Mouse (Mus musculus): ENCODE measurements around the gene Tep1. TPM values are rescaled to one million over a fixed set of nuclear protein-coding genes. Genes with fewer than 3 reads are reported as not detected.

Tep1 gene
- polyA plus RNA-seq (2014; fragmentation: Illumina TruSeq; extraction: RNeasy Lipid Tissue Mini Kit (QIAGEN cat#74804); ENCODE audit: low read depth, low replicate concordance), result 53.8 TPM

GRCm38 (mm10) chr14:50869889-50870804 lies at the start of gene Tep1:
Tep1 (minus strand) TSS chr14:50870560.

GRCm38 (mm10) chr14:50897374-50897765 lies 27.0 kb upstream of the Tep1 start, which contains the start of gene Klhl33:
Klhl33 (minus strand) TSS chr14:50897507.

GRCm38 (mm10) chr14:50807487-50808072 lies 62.8 kb downstream of the Tep1 start, which contains the start of the genes Ccnb1ip1 and Parp2:
Ccnb1ip1 (minus strand) TSS chr14:50807732.
Parp2 (plus strand) TSS chr14:50807841.

GRCm38 (mm10) chr14:50785251-50785637 lies 85.1 kb downstream of the Tep1 start, which contains the start of gene Ttc5:
Ttc5 (minus strand) TSS chr14:50785519.

Other genes with a start within 250 kb of the Tep1 start
- gene Olfr745, start 231.2 kb downstream of the Tep1 start, polyA plus RNA-seq (2014; fragmentation: Illumina TruSeq; extraction: RNeasy Lipid Tissue Mini Kit (QIAGEN cat#74804); ENCODE audit: low read depth, low replicate concordance), result not detected
- gene Olfr746, start 223.5 kb downstream of the Tep1 start, polyA plus RNA-seq (2014; fragmentation: Illumina TruSeq; extraction: RNeasy Lipid Tissue Mini Kit (QIAGEN cat#74804); ENCODE audit: low read depth, low replicate concordance), result not detected
- not detected for gene Olfr747, start 177.4 kb downstream of the Tep1 start, polyA plus RNA-seq (2014; fragmentation: Illumina TruSeq; extraction: RNeasy Lipid Tissue Mini Kit (QIAGEN cat#74804); ENCODE audit: low read depth, low replicate concordance)
- gene Olfr748, start 163.2 kb downstream of the Tep1 start, polyA plus RNA-seq (2014; fragmentation: Illumina TruSeq; extraction: RNeasy Lipid Tissue Mini Kit (QIAGEN cat#74804); ENCODE audit: low read depth, low replicate concordance), result not detected
- gene Olfr749, start 125.5 kb downstream of the Tep1 start, polyA plus RNA-seq (2014; fragmentation: Illumina TruSeq; extraction: RNeasy Lipid Tissue Mini Kit (QIAGEN cat#74804); ENCODE audit: low read depth, low replicate concordance), result not detected
- 31.4 TPM for gene Ttc5, start 85.0 kb downstream of the Tep1 start, polyA plus RNA-seq (2014; fragmentation: Illumina TruSeq; extraction: RNeasy Lipid Tissue Mini Kit (QIAGEN cat#74804); ENCODE audit: low read depth, low replicate concordance)
- not detected for gene Ccnb1ip1, start 62.8 kb downstream of the Tep1 start, polyA plus RNA-seq (2014; fragmentation: Illumina TruSeq; extraction: RNeasy Lipid Tissue Mini Kit (QIAGEN cat#74804); ENCODE audit: low read depth, low replicate concordance)
- gene Parp2, start 62.7 kb downstream of the Tep1 start, polyA plus RNA-seq (2014; fragmentation: Illumina TruSeq; extraction: RNeasy Lipid Tissue Mini Kit (QIAGEN cat#74804); ENCODE audit: low read depth, low replicate concordance), result 62.1 TPM
- gene Klhl33, start 26.9 kb upstream of the Tep1 start, polyA plus RNA-seq (2014; fragmentation: Illumina TruSeq; extraction: RNeasy Lipid Tissue Mini Kit (QIAGEN cat#74804); ENCODE audit: low read depth, low replicate concordance), result 2.2 TPM
- gene Osgep, start 54.3 kb upstream of the Tep1 start, polyA plus RNA-seq (2014; fragmentation: Illumina TruSeq; extraction: RNeasy Lipid Tissue Mini Kit (QIAGEN cat#74804); ENCODE audit: low read depth, low replicate concordance), result 13.2 TPM
- 12.7 TPM for gene Apex1, start 54.4 kb upstream of the Tep1 start, polyA plus RNA-seq (2014; fragmentation: Illumina TruSeq; extraction: RNeasy Lipid Tissue Mini Kit (QIAGEN cat#74804); ENCODE audit: low read depth, low replicate concordance)
- gene Pip4p1, start 60.3 kb upstream of the Tep1 start, polyA plus RNA-seq (2014; fragmentation: Illumina TruSeq; extraction: RNeasy Lipid Tissue Mini Kit (QIAGEN cat#74804); ENCODE audit: low read depth, low replicate concordance), result 26.2 TPM
- gene Pnp, start 60.5 kb upstream of the Tep1 start, polyA plus RNA-seq (2014; fragmentation: Illumina TruSeq; extraction: RNeasy Lipid Tissue Mini Kit (QIAGEN cat#74804); ENCODE audit: low read depth, low replicate concordance), result 68.2 TPM
- gene Gm49342, start 74.0 kb upstream of the Tep1 start, polyA plus RNA-seq (2014; fragmentation: Illumina TruSeq; extraction: RNeasy Lipid Tissue Mini Kit (QIAGEN cat#74804); ENCODE audit: low read depth, low replicate concordance), result not detected
- 10.6 TPM for gene Pnp2, start 85.4 kb upstream of the Tep1 start, polyA plus RNA-seq (2014; fragmentation: Illumina TruSeq; extraction: RNeasy Lipid Tissue Mini Kit (QIAGEN cat#74804); ENCODE audit: low read depth, low replicate concordance)
- 0.38 TPM for gene Rnase10, start 137.2 kb upstream of the Tep1 start, polyA plus RNA-seq (2014; fragmentation: Illumina TruSeq; extraction: RNeasy Lipid Tissue Mini Kit (QIAGEN cat#74804); ENCODE audit: low read depth, low replicate concordance)
- 0.38 TPM for gene Rnase9, start 171.3 kb upstream of the Tep1 start, polyA plus RNA-seq (2014; fragmentation: Illumina TruSeq; extraction: RNeasy Lipid Tissue Mini Kit (QIAGEN cat#74804); ENCODE audit: low read depth, low replicate concordance)
- not detected for gene Rnase11, start 179.6 kb upstream of the Tep1 start, polyA plus RNA-seq (2014; fragmentation: Illumina TruSeq; extraction: RNeasy Lipid Tissue Mini Kit (QIAGEN cat#74804); ENCODE audit: low read depth, low replicate concordance)
- gene Rnase12, start 187.1 kb upstream of the Tep1 start, polyA plus RNA-seq (2014; fragmentation: Illumina TruSeq; extraction: RNeasy Lipid Tissue Mini Kit (QIAGEN cat#74804); ENCODE audit: low read depth, low replicate concordance), result 1.1 TPM
- not detected for gene Olfr750, start 203.9 kb upstream of the Tep1 start, polyA plus RNA-seq (2014; fragmentation: Illumina TruSeq; extraction: RNeasy Lipid Tissue Mini Kit (QIAGEN cat#74804); ENCODE audit: low read depth, low replicate concordance)
- 381 TPM for gene Rnase4, start 220.5 kb upstream of the Tep1 start, polyA plus RNA-seq (2014; fragmentation: Illumina TruSeq; extraction: RNeasy Lipid Tissue Mini Kit (QIAGEN cat#74804); ENCODE audit: low read depth, low replicate concordance)
- 14.5 TPM for gene Ang, start 220.6 kb upstream of the Tep1 start, polyA plus RNA-seq (2014; fragmentation: Illumina TruSeq; extraction: RNeasy Lipid Tissue Mini Kit (QIAGEN cat#74804); ENCODE audit: low read depth, low replicate concordance)
- not detected for gene Eddm3b, start 243.9 kb upstream of the Tep1 start, polyA plus RNA-seq (2014; fragmentation: Illumina TruSeq; extraction: RNeasy Lipid Tissue Mini Kit (QIAGEN cat#74804); ENCODE audit: low read depth, low replicate concordance)

All from sigmoid colon, adult 10 weeks (tissue).